Mouse (Mus musculus) liver, embryonic 11.5 days (tissue): ENCODE data around the gene Rad54l. TPM values are rescaled to one million over a fixed set of nuclear protein-coding genes. Genes with fewer than 3 reads are reported as not detected.
A peak's percentile ranks its signal among the peaks of the same experiment; 100 is the strongest.

Source experiments
- ATAC-seq: fragments of 200-750 bp; cut with Nextera tagmentation; replicated peaks from 2 replicates; pipeline ENCODE4 v1.8.0; 2017; ENCODE audit warnings: moderate number of reproducible peaks, mild to moderate bottlenecking, moderate TSS enrichment, moderate library complexity; ENCODE audit not compliant: low FRiP score
- DNase-seq: peaks from one replicate; pipeline ENCODE4 v3.0.0-alpha.2; 2017; ENCODE audit warnings: low spot score
- H3K27ac ChIP-seq: fragments of 300-500 bp; sonication (generic); 2 replicates; pipeline ENCODE4 v1.5.1; 2014; ENCODE audit warnings: mild to moderate bottlenecking, low read depth, low read length, control low read depth
- H3K27me3 ChIP-seq: fragments of 300-500 bp; sonication (generic); replicated peaks from 2 replicates; pipeline ENCODE4 v1.6.1; 2014; ENCODE audit warnings: low read length, mixed read lengths; ENCODE audit not compliant: control insufficient read depth, insufficient read depth
- H3K36me3 ChIP-seq: fragments of 300-500 bp; sonication (generic); 2 replicates; pipeline ENCODE4 v1.6.1; 2014; ENCODE audit warnings: mild to moderate bottlenecking, low read length, moderate library complexity, mixed read lengths; ENCODE audit not compliant: control insufficient read depth, insufficient read depth
- H3K4me1 ChIP-seq: fragments of 300-500 bp; sonication (generic); replicated peaks from 2 replicates; pipeline ENCODE4 v1.6.1; 2014; ENCODE audit warnings: low read length, mixed read lengths; ENCODE audit not compliant: control insufficient read depth, insufficient read depth
- H3K4me2 ChIP-seq: fragments of 300-500 bp; sonication (generic); 2 replicates; pipeline ENCODE4 v1.6.1; 2014; ENCODE audit warnings: mild to moderate bottlenecking, control low read depth, moderate library complexity
- H3K4me3 ChIP-seq: fragments of 300-500 bp; sonication (generic); 2 replicates; pipeline ENCODE4 v1.5.1; 2014; ENCODE audit warnings: low read depth, low read length, control low read depth
- H3K9ac ChIP-seq: fragments of 300-500 bp; sonication (generic); 2 replicates; pipeline ENCODE4 v1.6.1; 2014; ENCODE audit warnings: low read depth, low read length, control low read depth
- H3K9me3 ChIP-seq: fragments of 300-500 bp; sonication (generic); 2 replicates; pipeline ENCODE4 v1.6.1; 2016; ENCODE audit warnings: low read length, inconsistent platforms, mixed read lengths; ENCODE audit not compliant: control insufficient read depth
- WGBS: fragments of 180-500 bp; shearing (Covaris S2); extraction: QIAGEN DNeasy Blood & Tissue Kit; methylation state at CpG from one replicate; pipeline ENCODE4 v1.1.7; 2014; 5-methylcytosine and 5-hydroxymethylcytosine counted together
- polyA plus RNA-seq: library from polyadenylated mRNA; unstranded; fragments of >200 nt; fragmentation: Nextera tagmentation; extraction: Ambion mirVana; gene quantifications from 2 replicates; pipeline ENCODE4 v1.2.1, GENCODE M21; 2014

Gene Rad54l
- polyA plus RNA-seq, 1 experiment from 2014 or later = 59.4 TPM

- Histone ChIP-seq H3K4me2 (no peak overlapping the region), H3K4me3 (no peak overlapping the region), H3K36me3 (no peaks in the 10 kb centered on the region), H3K27me3 (no peaks in the 10 kb centered on the region), H3K9ac (no peak overlapping the region), H3K27ac (no peak overlapping the region), H3K9me3 (no peaks in the 10 kb centered on the region), H3K4me1 (peaks cover 15% of the 10 kb centered on the region)
- DNase-seq = no peak
- 86% methylated on average over 6 of the region's 6 CpGs for WGBS
- ATAC-seq = no peak
Measured at GRCm38 (mm10) chr4:116127956-116128355, 4.5 kb upstream of the Rad54l start.

GRCm38 (mm10) chr4:116125803-116126386 lies 2.4 kb upstream of the Rad54l start:
- H3K36me3 ChIP-seq = no peaks in the 10 kb centered on the region; the same call in 1 of the 2 replicates
- peaks cover 18% of the 10 kb centered on the region for H3K4me1 ChIP-seq
- no peak overlapping the region for H3K9ac ChIP-seq
- no peaks in the 10 kb centered on the region for H3K27me3 ChIP-seq
- H3K4me2 ChIP-seq = 0 out of 2 replicates have a peak overlapping the region, but pooled peaks have one; percentile 5
- no peak for DNase-seq
- WGBS = 64% methylated on average over 4 of the region's 4 CpGs
- H3K4me3 ChIP-seq = no peak overlapping the region
- no peaks in the 10 kb centered on the region for H3K9me3 ChIP-seq
- H3K27ac ChIP-seq = no peak overlapping the region
- peak; percentile 62 for ATAC-seq

- no peaks in the 10 kb centered on the region for H3K27me3 ChIP-seq
- peak overlapping the region; percentile 67 for H3K4me3 ChIP-seq
- no peaks in the 10 kb centered on the region for H3K9me3 ChIP-seq
- H3K9ac ChIP-seq = peak overlapping the region; percentile 71
- 0% methylated on average over 1 of the region's 1 CpGs for WGBS
- peak overlapping the region; percentile 83 for H3K4me2 ChIP-seq
- H3K36me3 ChIP-seq = no peaks in the 10 kb centered on the region; the same call in 1 of the 2 replicates
- H3K27ac ChIP-seq = peak overlapping the region; percentile 30; the same call in 1 of the 2 replicates
- peaks cover 18% of the 10 kb centered on the region for H3K4me1 ChIP-seq
- DNase-seq (no peak), ATAC-seq (no peak)
Measured at GRCm38 (mm10) chr4:116122762-116123161, 728 bp downstream of the Rad54l start.

GRCm38 (mm10) chr4:116111486-116111885 lies 12.0 kb downstream of the Rad54l start:
- peaks cover 21% of the 10 kb centered on the region for H3K36me3 ChIP-seq
- 79% methylated on average over 2 of the region's 2 CpGs for WGBS
- no peaks in the 10 kb centered on the region for H3K27me3 ChIP-seq
- no peak overlapping the region for H3K9ac ChIP-seq
- H3K9me3 ChIP-seq = no peaks in the 10 kb centered on the region
- no peak for DNase-seq
- H3K4me3 ChIP-seq = no peak overlapping the region
- no peak overlapping the region for H3K27ac ChIP-seq
- H3K4me1 ChIP-seq = no peaks in the 10 kb centered on the region
- H3K4me2 ChIP-seq = no peak overlapping the region
- ATAC-seq = no peak

- Histone ChIP-seq H3K4me2 (no peak overlapping the region), H3K27ac (no peak overlapping the region), H3K27me3 (no peaks in the 10 kb centered on the region), H3K9ac (no peak overlapping the region), H3K4me3 (no peak overlapping the region), H3K4me1 (no peaks in the 10 kb centered on the region), H3K36me3 (peaks cover 21% of the 10 kb centered on the region), H3K9me3 (no peaks in the 10 kb centered on the region)
- ATAC-seq (no peak; the same call in 1 of the 2 replicates), DNase-seq (no peak)
- WGBS = 90% methylated on average over 6 of the region's 6 CpGs
Measured at GRCm38 (mm10) chr4:116110695-116111094, 12.8 kb downstream of the Rad54l start.

GRCm38 (mm10) chr4:116105278-116105677 lies 18.2 kb downstream of the Rad54l start:
- H3K4me3 ChIP-seq = no peak overlapping the region
- no peak for ATAC-seq

GRCm38 (mm10) chr4:116100959-116101358 lies 22.5 kb downstream of the Rad54l start:
- Histone ChIP-seq H3K4me1 (peaks cover 17% of the 10 kb centered on the region), H3K4me3 (no peak overlapping the region), H3K9ac (no peak overlapping the region), H3K9me3 (no peaks in the 10 kb centered on the region), H3K36me3 (peaks cover 48% of the 10 kb centered on the region), H3K27me3 (no peaks in the 10 kb centered on the region), H3K4me2 (no peak overlapping the region; the same call in 1 of the 2 replicates), H3K27ac (peak overlapping the region; percentile 72)
- DNase-seq = no peak
- ATAC-seq = peak; percentile 90
- 46% methylated on average over 7 of the region's 7 CpGs for WGBS

More at GRCm38 (mm10) chr4:116105278-116105677, 18.2 kb downstream of the Rad54l start:
- H3K36me3 ChIP-seq = peaks cover 29% of the 10 kb centered on the region
- no peak overlapping the region for H3K27ac ChIP-seq
- 92% methylated on average over 5 of the region's 5 CpGs for WGBS
- no peaks in the 10 kb centered on the region for H3K27me3 ChIP-seq
- DNase-seq = no peak
- H3K4me2 ChIP-seq = no peak overlapping the region
- H3K4me1 ChIP-seq = peaks cover 16% of the 10 kb centered on the region
- no peak overlapping the region for H3K9ac ChIP-seq
- H3K9me3 ChIP-seq = no peaks in the 10 kb centered on the region

- Histone ChIP-seq H3K27me3 (no peaks in the 10 kb centered on the region), H3K9me3 (no peaks in the 10 kb centered on the region), H3K27ac (0 out of 2 replicates have a peak overlapping the region, but pooled peaks have one; percentile 5), H3K4me1 (peaks cover 17% of the 10 kb centered on the region), H3K4me3 (no peak overlapping the region), H3K9ac (no peak overlapping the region), H3K36me3 (peaks cover 51% of the 10 kb centered on the region), H3K4me2 (no peak overlapping the region)
- ATAC-seq (no peak), DNase-seq (no peak)
- 71% methylated on average over 8 of the region's 8 CpGs for WGBS
Measured at GRCm38 (mm10) chr4:116097211-116097610, 26.3 kb downstream of the Rad54l start.

GRCm38 (mm10) chr4:116096291-116096690 lies 27.2 kb downstream of the Rad54l start:
- Histone ChIP-seq H3K36me3 (peaks cover 53% of the 10 kb centered on the region), H3K27me3 (no peaks in the 10 kb centered on the region), H3K4me2 (no peak overlapping the region), H3K9me3 (no peaks in the 10 kb centered on the region), H3K4me1 (peaks cover 12% of the 10 kb centered on the region), H3K27ac (no peak overlapping the region), H3K9ac (no peak overlapping the region), H3K4me3 (no peak overlapping the region)
- DNase-seq = no peak
- no peak for ATAC-seq
- 89% methylated on average over 10 of the region's 10 CpGs for WGBS
